Mouse (Mus musculus) T-cell, adult 2 months (primary cell): ENCODE results near the gene Pcnx3.
A peak's percentile ranks its signal among the peaks of the same experiment; 100 is the strongest.

ENCODE experiments used
- DNase-seq: peaks from one replicate; pipeline ENCODE4 v3.0.0; 2022; ENCODE audit warnings: low spot score

The Pcnx3 gene

GRCm38 (mm10) chr19:5640339-5640738, 48.4 kb downstream of the Pcnx3 start:
- DNase-seq, result no peak

GRCm38 (mm10) chr19:5638416-5639005, 50.2 kb downstream of the Pcnx3 start:
- DNase-seq, result no peak

GRCm38 (mm10) chr19:5637069-5638047, 51.4 kb downstream of the Pcnx3 start, which contains the start of gene Rela:
Gene Rela, plus strand, starts transcription at chr19:5637483.
- DNase-seq, result peak; percentile 87

- DNase-seq, result no peak
These were observed 52.1 kb downstream of the Pcnx3 start for GRCm38 (mm10) chr19:5636571-5637041.

- no peak for DNase-seq
These were observed 52.6 kb downstream of the Pcnx3 start for GRCm38 (mm10) chr19:5636036-5636570.

- DNase-seq, result no peak
These were observed 56.6 kb downstream of the Pcnx3 start for GRCm38 (mm10) chr19:5632120-5632519.

GRCm38 (mm10) chr19:5629907-5630306, 58.8 kb downstream of the Pcnx3 start:
- no peak for DNase-seq

- no peak for DNase-seq
These were observed 63.4 kb downstream of the Pcnx3 start for GRCm38 (mm10) chr19:5625311-5625710.

- DNase-seq, result no peak
These were observed 66.8 kb downstream of the Pcnx3 start for GRCm38 (mm10) chr19:5621884-5622283.

GRCm38 (mm10) chr19:5620007-5620406, 68.7 kb downstream of the Pcnx3 start:
- no peak for DNase-seq

GRCm38 (mm10) chr19:5614953-5615352, 73.8 kb downstream of the Pcnx3 start:
- no peak for DNase-seq
